Mouse (Mus musculus): ENCODE data around the gene Oxsr1. TPM values are rescaled to one million over a fixed set of nuclear protein-coding genes. Genes with fewer than 3 reads are reported as not detected.

Oxsr1 gene
- polyA plus RNA-seq, 1 experiment = 16.3 TPM

- peak overlapping the region; percentile 64 for H3K27ac ChIP-seq (ENCODE audit: insufficient read depth, low read depth, low read length)
- peak; percentile 92 for DNase-seq
- 27% methylated on average over 9 of the region's 9 CpGs for WGBS
- peak overlapping the region; percentile 69 for H3K4me3 ChIP-seq (ENCODE audit: insufficient read depth, low read depth, low read length)
- H3K4me1 ChIP-seq (ENCODE audit: control insufficient read depth, insufficient read depth, low read length) = no peaks in the 10 kb centered on the region; the same call in 1 of the 2 replicates
- TF ChIP-seq CTCF (conservative IDR thresholded peaks at IDR 0.05; ENCODE audit: insufficient read depth, insufficient read length, low read depth, low read length) (no peak), POLR2A (IDR thresholded peaks at IDR 0.05; ENCODE audit: low read depth, low read length) (no peak)
- H3K27me3 ChIP-seq (replicated peaks; ENCODE audit: control insufficient read depth, insufficient read depth, low read length) = no peaks in the 10 kb centered on the region
- no peaks in the 10 kb centered on the region; the same call in 1 of the 2 replicates for H3K36me3 ChIP-seq (ENCODE audit: control insufficient read depth, insufficient read depth, low read length)
These were observed 35.8 kb upstream of the Oxsr1 start for GRCm38 (mm10) chr9:119358058-119358429.

- Histone ChIP-seq H3K4me3 (ENCODE audit: insufficient read depth, low read depth, low read length) (peak within 1 kb of the TSS; percentile 69), H3K4me1 (ENCODE audit: control insufficient read depth, insufficient read depth, low read length) (no peaks in the 10 kb centered on the region; the same call in 1 of the 2 replicates), H3K27me3 (replicated peaks; ENCODE audit: control insufficient read depth, insufficient read depth, low read length) (no peaks in the 10 kb centered on the region), H3K27ac (ENCODE audit: insufficient read depth, low read depth, low read length) (peak within 1 kb of the TSS; percentile 64), H3K36me3 (ENCODE audit: control insufficient read depth, insufficient read depth, low read length) (no peaks in the 10 kb centered on the region; the same call in 1 of the 2 replicates)
- DNase-seq = peak; percentile 97
- 2% methylated on average over 65 of the region's 65 CpGs for WGBS
- peak; percentile 79 for TF ChIP-seq CTCF (conservative IDR thresholded peaks at IDR 0.05; ENCODE audit: insufficient read depth, insufficient read length, low read depth, low read length)
- peak; percentile 65 for TF ChIP-seq POLR2A (IDR thresholded peaks at IDR 0.05; ENCODE audit: low read depth, low read length)
These were observed 35.3 kb upstream of the Oxsr1 start, which contains the start of gene Xylb for GRCm38 (mm10) chr9:119357331-119358057. Gene Xylb, plus strand, starts transcription at chr9:119357381.

GRCm38 (mm10) chr9:119355943-119356342 lies 33.7 kb upstream of the Oxsr1 start:
- no peak overlapping the region for H3K27ac ChIP-seq (ENCODE audit: insufficient read depth, low read depth, low read length)
- TF ChIP-seq POLR2A (IDR thresholded peaks at IDR 0.05; ENCODE audit: low read depth, low read length) (no peak), CTCF (conservative IDR thresholded peaks at IDR 0.05; ENCODE audit: insufficient read depth, insufficient read length, low read depth, low read length) (no peak)
- WGBS = 73% methylated on average over 6 of the region's 6 CpGs
- no peak for DNase-seq
- no peak overlapping the region for H3K4me3 ChIP-seq (ENCODE audit: insufficient read depth, low read depth, low read length)
- H3K27me3 ChIP-seq (replicated peaks; ENCODE audit: control insufficient read depth, insufficient read depth, low read length) = no peaks in the 10 kb centered on the region
- peaks cover 6% of the 10 kb centered on the region; the same call in 1 of the 2 replicates for H3K4me1 ChIP-seq (ENCODE audit: control insufficient read depth, insufficient read depth, low read length)
- H3K36me3 ChIP-seq (ENCODE audit: control insufficient read depth, insufficient read depth, low read length) = no peaks in the 10 kb centered on the region; the same call in 1 of the 2 replicates

- Histone ChIP-seq H3K4me3 (ENCODE audit: insufficient read depth, low read depth, low read length) (no peak overlapping the region), H3K4me1 (ENCODE audit: control insufficient read depth, insufficient read depth, low read length) (peaks cover 13% of the 10 kb centered on the region; the same call in 1 of the 2 replicates), H3K36me3 (ENCODE audit: control insufficient read depth, insufficient read depth, low read length) (no peaks in the 10 kb centered on the region), H3K27me3 (replicated peaks; ENCODE audit: control insufficient read depth, insufficient read depth, low read length) (no peaks in the 10 kb centered on the region), H3K27ac (ENCODE audit: insufficient read depth, low read depth, low read length) (no peak overlapping the region; the same call in 1 of the 2 replicates)
- peak; percentile 91 for DNase-seq
- TF ChIP-seq POLR2A (IDR thresholded peaks at IDR 0.05; ENCODE audit: low read depth, low read length) (no peak), CTCF (conservative IDR thresholded peaks at IDR 0.05; ENCODE audit: insufficient read depth, insufficient read length, low read depth, low read length) (no peak)
- WGBS = 39% methylated on average over 6 of the region's 6 CpGs
These were observed 31.7 kb upstream of the Oxsr1 start for GRCm38 (mm10) chr9:119353926-119354325.

GRCm38 (mm10) chr9:119352060-119352459 lies 29.8 kb upstream of the Oxsr1 start:
- Histone ChIP-seq H3K27me3 (replicated peaks; ENCODE audit: control insufficient read depth, insufficient read depth, low read length) (no peaks in the 10 kb centered on the region), H3K4me3 (ENCODE audit: insufficient read depth, low read depth, low read length) (no peak overlapping the region), H3K36me3 (ENCODE audit: control insufficient read depth, insufficient read depth, low read length) (no peaks in the 10 kb centered on the region), H3K27ac (ENCODE audit: insufficient read depth, low read depth, low read length) (no peak overlapping the region), H3K4me1 (ENCODE audit: control insufficient read depth, insufficient read depth, low read length) (peaks cover 13% of the 10 kb centered on the region; the same call in 1 of the 2 replicates)
- peak; percentile 84 for DNase-seq
- TF ChIP-seq CTCF (conservative IDR thresholded peaks at IDR 0.05; ENCODE audit: insufficient read depth, insufficient read length, low read depth, low read length) = peak; percentile 89; the same call in 1 of the 2 replicates
- no peak for TF ChIP-seq POLR2A (IDR thresholded peaks at IDR 0.05; ENCODE audit: low read depth, low read length)
- 24% methylated on average over 4 of the region's 4 CpGs for WGBS

GRCm38 (mm10) chr9:119350947-119351705 lies 28.9 kb upstream of the Oxsr1 start:
- H3K27me3 ChIP-seq (replicated peaks; ENCODE audit: control insufficient read depth, insufficient read depth, low read length) = no peaks in the 10 kb centered on the region
- TF ChIP-seq POLR2A (IDR thresholded peaks at IDR 0.05; ENCODE audit: low read depth, low read length) (no peak), CTCF (conservative IDR thresholded peaks at IDR 0.05; ENCODE audit: insufficient read depth, insufficient read length, low read depth, low read length) (no peak)
- peak overlapping the region; percentile 81 for H3K27ac ChIP-seq (ENCODE audit: insufficient read depth, low read depth, low read length)
- DNase-seq = peak; percentile 85
- no peak overlapping the region for H3K4me3 ChIP-seq (ENCODE audit: insufficient read depth, low read depth, low read length)
- peaks cover 13% of the 10 kb centered on the region; the same call in 1 of the 2 replicates for H3K4me1 ChIP-seq (ENCODE audit: control insufficient read depth, insufficient read depth, low read length)
- 39% methylated on average over 10 of the region's 10 CpGs for WGBS
- H3K36me3 ChIP-seq (ENCODE audit: control insufficient read depth, insufficient read depth, low read length) = no peaks in the 10 kb centered on the region
